Mouse (Mus musculus) liver, embryonic 13.5 days (tissue): ENCODE data around the gene Nbl1. TPM values are rescaled to one million over a fixed set of nuclear protein-coding genes. Genes with fewer than 3 reads are reported as not detected.
A peak's percentile ranks its signal among the peaks of the same experiment; 100 is the strongest.

Source experiments
- ATAC-seq: fragments of 200-750 bp; cut with Nextera tagmentation; 2 replicates; pipeline ENCODE4 v1.8.0; 2017; ENCODE audit warnings: low read depth, mild to moderate bottlenecking, moderate number of reproducible peaks, moderate library complexity
- DNase-seq: peaks from one replicate; pipeline ENCODE4 v3.0.0; 2022
- H3K27ac ChIP-seq: fragments of 300-500 bp; sonication (generic); 2 replicates; pipeline ENCODE4 v1.5.1; 2015; ENCODE audit warnings: moderate library complexity, mild to moderate bottlenecking, inconsistent platforms
- H3K27me3 ChIP-seq: fragments of 300-500 bp; sonication (generic); 2 replicates; pipeline ENCODE4 v1.6.1; 2015; ENCODE audit warnings: mild to moderate bottlenecking, inconsistent platforms
- H3K36me3 ChIP-seq: fragments of 300-500 bp; sonication (generic); 2 replicates; pipeline ENCODE4 v1.6.1; 2015; ENCODE audit warnings: mild to moderate bottlenecking, inconsistent platforms
- H3K4me1 ChIP-seq: fragments of 300-500 bp; sonication (generic); replicated peaks from 2 replicates; pipeline ENCODE4 v1.6.1; 2015; ENCODE audit warnings: inconsistent platforms
- H3K4me2 ChIP-seq: fragments of 300-500 bp; sonication (generic); 2 replicates; pipeline ENCODE4 v1.6.1; 2015; ENCODE audit warnings: inconsistent platforms, mild to moderate bottlenecking, moderate library complexity
- H3K4me3 ChIP-seq: fragments of 300-500 bp; sonication (generic); replicated peaks from 2 replicates; pipeline ENCODE4 v1.5.1; 2015; ENCODE audit warnings: mild to moderate bottlenecking, inconsistent platforms
- H3K9ac ChIP-seq: fragments of 300-500 bp; sonication (generic); 2 replicates; pipeline ENCODE4 v1.6.1; 2015; ENCODE audit warnings: mild to moderate bottlenecking, inconsistent platforms
- H3K9me3 ChIP-seq: fragments of 300-500 bp; sonication (generic); replicated peaks from 2 replicates; pipeline ENCODE4 v1.6.1; 2016; ENCODE audit warnings: inconsistent platforms
- WGBS: fragments of 180-500 bp; shearing (Covaris S2); methylation state at CpG from one replicate; pipeline ENCODE4 v1.1.7; 2015; ENCODE audit not compliant: insufficient replicate concordance; 5-methylcytosine and 5-hydroxymethylcytosine counted together
- polyA plus RNA-seq: library from polyadenylated mRNA; unstranded; fragments of >200 nt; fragmentation: Nextera tagmentation; extraction: Ambion mirVana; gene quantifications from 2 replicates; pipeline ENCODE4 v1.2.1, GENCODE M21; 2015

Gene Nbl1
- polyA plus RNA-seq, 1 experiment from 2014 or later = 2.0 TPM

- Histone ChIP-seq H3K9me3 (no peaks in the 10 kb centered on the region), H3K4me1 (peaks cover 14% of the 10 kb centered on the region), H3K4me3 (no peak overlapping the region), H3K9ac (no peak overlapping the region), H3K4me2 (no peak overlapping the region), H3K27ac (no peak overlapping the region), H3K36me3 (peaks cover 1% of the 10 kb centered on the region; the same call in 1 of the 2 replicates), H3K27me3 (peaks cover 52% of the 10 kb centered on the region)
- no peak for ATAC-seq
- 54% methylated on average over 5 of the region's 5 CpGs for WGBS
- DNase-seq = no peak
Measured at GRCm38 (mm10) chr4:139096201-139096600, 3.4 kb upstream of the Nbl1 start.

- H3K4me1 ChIP-seq = peaks cover 15% of the 10 kb centered on the region
- no peak overlapping the region for H3K4me3 ChIP-seq
- H3K4me2 ChIP-seq = no peak overlapping the region
- ATAC-seq = no peak
- peaks cover 60% of the 10 kb centered on the region for H3K27me3 ChIP-seq
- no peaks in the 10 kb centered on the region for H3K9me3 ChIP-seq
- no peaks in the 10 kb centered on the region for H3K36me3 ChIP-seq
- H3K9ac ChIP-seq = no peak overlapping the region
- no peak for DNase-seq
- WGBS = 32% methylated on average over 1 of the region's 1 CpGs
- H3K27ac ChIP-seq = no peak overlapping the region
Measured at GRCm38 (mm10) chr4:139095406-139095805, 2.6 kb upstream of the Nbl1 start.

- no peaks in the 10 kb centered on the region for H3K36me3 ChIP-seq
- H3K9me3 ChIP-seq = no peaks in the 10 kb centered on the region
- H3K4me1 ChIP-seq = peaks cover 15% of the 10 kb centered on the region
- H3K4me2 ChIP-seq = peak overlapping the region; percentile 67
- DNase-seq = no peak
- 36% methylated on average over 12 of the region's 13 CpGs for WGBS
- H3K9ac ChIP-seq = no peak overlapping the region
- no peak for ATAC-seq
- peak overlapping the region; percentile 54 for H3K4me3 ChIP-seq
- peaks cover 82% of the 10 kb centered on the region for H3K27me3 ChIP-seq
- H3K27ac ChIP-seq = no peak overlapping the region
Measured at GRCm38 (mm10) chr4:139093196-139093530, 370 bp upstream of the Nbl1 start.

GRCm38 (mm10) chr4:139091478-139092355, 1.1 kb downstream of the Nbl1 start:
- WGBS = 10% methylated on average over 28 of the region's 28 CpGs
- ATAC-seq (no peak), DNase-seq (no peak)
- peak overlapping the region; percentile 26; the same call in 1 of the 2 replicates for H3K9ac ChIP-seq
- no peak overlapping the region for H3K27ac ChIP-seq
- H3K36me3 ChIP-seq = no peaks in the 10 kb centered on the region
- H3K4me3 ChIP-seq = peak overlapping the region; percentile 54
- peaks cover 95% of the 10 kb centered on the region for H3K27me3 ChIP-seq
- peaks cover 15% of the 10 kb centered on the region for H3K4me1 ChIP-seq
- H3K4me2 ChIP-seq = peak overlapping the region; percentile 67
- no peaks in the 10 kb centered on the region for H3K9me3 ChIP-seq

- no peaks in the 10 kb centered on the region for H3K36me3 ChIP-seq
- no peak overlapping the region for H3K9ac ChIP-seq
- H3K4me1 ChIP-seq = peaks cover 15% of the 10 kb centered on the region
- no peak for DNase-seq
- no peak overlapping the region for H3K4me2 ChIP-seq
- whole genome bisulfite sequencing = 40% methylated on average over 7 of the region's 7 CpGs
- H3K4me3 ChIP-seq = no peak overlapping the region
- H3K27ac ChIP-seq = no peak overlapping the region
- H3K27me3 ChIP-seq = peaks cover 95% of the 10 kb centered on the region
- no peaks in the 10 kb centered on the region for H3K9me3 ChIP-seq
- ATAC-seq = no peak
Measured at GRCm38 (mm10) chr4:139091066-139091465, 1.7 kb downstream of the Nbl1 start.

- no peak overlapping the region for H3K27ac ChIP-seq
- H3K4me1 ChIP-seq = peaks cover 15% of the 10 kb centered on the region
- DNase-seq (no peak), ATAC-seq (no peak)
- no peaks in the 10 kb centered on the region for H3K36me3 ChIP-seq
- H3K27me3 ChIP-seq = peaks cover 95% of the 10 kb centered on the region
- no peak overlapping the region for H3K9ac ChIP-seq
- H3K4me2 ChIP-seq = no peak overlapping the region
- H3K4me3 ChIP-seq = no peak overlapping the region
- no peaks in the 10 kb centered on the region for H3K9me3 ChIP-seq
- 51% methylated on average over 15 of the region's 15 CpGs for WGBS
Measured at GRCm38 (mm10) chr4:139090303-139090940, 2.4 kb downstream of the Nbl1 start.

- H3K4me3 ChIP-seq = no peak overlapping the region
- DNase-seq (no peak), ATAC-seq (no peak)
- no peak overlapping the region for H3K27ac ChIP-seq
- no peak overlapping the region for H3K4me2 ChIP-seq
- peaks cover 15% of the 10 kb centered on the region for H3K4me1 ChIP-seq
- H3K27me3 ChIP-seq = peaks cover 95% of the 10 kb centered on the region
- WGBS = 46% methylated on average over 9 of the region's 9 CpGs
- no peak overlapping the region for H3K9ac ChIP-seq
- no peaks in the 10 kb centered on the region for H3K36me3 ChIP-seq
- no peaks in the 10 kb centered on the region for H3K9me3 ChIP-seq
Measured at GRCm38 (mm10) chr4:139088982-139089671, 3.7 kb downstream of the Nbl1 start.

GRCm38 (mm10) chr4:139086984-139087383, 5.8 kb downstream of the Nbl1 start:
- DNase-seq (no peak), ATAC-seq (no peak)
- Histone ChIP-seq H3K9ac (no peak overlapping the region), H3K4me1 (peaks cover 8% of the 10 kb centered on the region), H3K4me3 (no peak overlapping the region), H3K9me3 (no peaks in the 10 kb centered on the region), H3K27me3 (peaks cover 86% of the 10 kb centered on the region), H3K36me3 (no peaks in the 10 kb centered on the region), H3K27ac (no peak overlapping the region), H3K4me2 (no peak overlapping the region)
- 43% methylated on average over 4 of the region's 4 CpGs for WGBS

- Histone ChIP-seq H3K27me3 (peaks cover 81% of the 10 kb centered on the region), H3K9me3 (no peaks in the 10 kb centered on the region), H3K27ac (no peak overlapping the region), H3K4me1 (no peaks in the 10 kb centered on the region; the same call in 1 of the 2 replicates), H3K4me3 (no peak overlapping the region), H3K36me3 (no peaks in the 10 kb centered on the region), H3K4me2 (no peak overlapping the region), H3K9ac (no peak overlapping the region)
- DNase-seq (peak; percentile 40), ATAC-seq (peak; percentile 21; the same call in 1 of the 2 replicates)
- WGBS = 11% methylated on average over 5 of the region's 5 CpGs
Measured at GRCm38 (mm10) chr4:139086037-139086436, 6.8 kb downstream of the Nbl1 start.

GRCm38 (mm10) chr4:139085337-139085736, 7.5 kb downstream of the Nbl1 start:
- H3K9ac ChIP-seq = no peak overlapping the region
- DNase-seq (no peak), ATAC-seq (no peak)
- H3K9me3 ChIP-seq = no peaks in the 10 kb centered on the region
- peaks cover 75% of the 10 kb centered on the region for H3K27me3 ChIP-seq
- H3K4me1 ChIP-seq = no peaks in the 10 kb centered on the region
- no peak overlapping the region for H3K4me3 ChIP-seq
- 47% methylated on average over 11 of the region's 11 CpGs for WGBS
- H3K27ac ChIP-seq = no peak overlapping the region
- H3K4me2 ChIP-seq = no peak overlapping the region
- no peaks in the 10 kb centered on the region for H3K36me3 ChIP-seq

- H3K4me2 ChIP-seq = no peak overlapping the region
- H3K4me1 ChIP-seq = no peaks in the 10 kb centered on the region
- no peak overlapping the region for H3K27ac ChIP-seq
- no peak for DNase-seq
- no peaks in the 10 kb centered on the region for H3K36me3 ChIP-seq
- H3K9ac ChIP-seq = no peak overlapping the region
- no peak overlapping the region for H3K4me3 ChIP-seq
- WGBS = 38% methylated on average over 12 of the region's 12 CpGs
- no peak for ATAC-seq
- H3K9me3 ChIP-seq = no peaks in the 10 kb centered on the region
- H3K27me3 ChIP-seq = peaks cover 52% of the 10 kb centered on the region
Measured at GRCm38 (mm10) chr4:139082790-139083564, 9.8 kb downstream of the Nbl1 start.
